Mouse (Mus musculus): ENCODE results near the gene Dlg4. TPM values are rescaled to one million over a fixed set of nuclear protein-coding genes. Genes with fewer than 3 reads are reported as not detected.

Gene Dlg4
- total RNA-seq, 4 experiments from 2014 or later, result 3.3 to 6.9 (median 4.2) TPM

Small RNA genes within 50 kb of the gene (microRNA-seq; reads per million reads assigned to microRNA genes)
- gene Gm44349 (not detected), gene Mir324 (713 reads per million, percentile 75 among the genes with 10 or more reads in this experiment)

Other genes starting within 250 kb of the Dlg4 start
- 10 to 100 TPM; 25.2 to 33.8 (median 28.9) TPM for gene Chrnb1, start 221.0 kb upstream of the Dlg4 start, total RNA-seq (2022)
- gene Fgf11, start 215.1 kb upstream of the Dlg4 start, total RNA-seq (2022), result 1 to 10 TPM; 2.5 to 5.8 (median 4.0) TPM
- under 1 TPM; 0.17 to 0.31 (median 0.24) TPM for gene Tmem102, start 211.3 kb upstream of the Dlg4 start, total RNA-seq (2022)
- not detected for gene Gm39566, start 201.6 kb upstream of the Dlg4 start, total RNA-seq (2022)
- gene Spem2, start 198.5 kb upstream of the Dlg4 start, total RNA-seq (2022), result not detected
- not detected for gene Spem1, start 194.8 kb upstream of the Dlg4 start, total RNA-seq (2022)
- 1 to 10 TPM; 1.3 to 2.4 (median 1.7) TPM for gene Nlgn2, start 179.2 kb upstream of the Dlg4 start, total RNA-seq (2022)
- gene Tmem256, start 178.4 kb upstream of the Dlg4 start, total RNA-seq (2022), result 100 to 1,000 TPM; 143 to 214 (median 181) TPM
- gene Plscr3, start 170.6 kb upstream of the Dlg4 start, total RNA-seq (2022), result 10 to 100 TPM in 2 of 4 experiments, 1 to 10 TPM in 2; 8.7 to 10.6 (median 9.4) TPM
- gene Tnk1, start 158.2 kb upstream of the Dlg4 start, total RNA-seq (2022), result under 1 TPM in 1 of 4 experiments, not detected in 3; 0.31 TPM
- not detected for gene Tmem95, start 138.9 kb upstream of the Dlg4 start, total RNA-seq (2022)
- 1 to 10 TPM in 2 of 4 experiments, under 1 TPM in 2; 0.97 to 1.3 (median 1.1) TPM for gene Kctd11, start 135.5 kb upstream of the Dlg4 start, total RNA-seq (2022)
- under 1 TPM in 3 of 4 experiments, not detected in 1; 0.15 to 0.21 (median 0.19) TPM for gene Acap1, start 121.4 kb upstream of the Dlg4 start, total RNA-seq (2022)
- 1 to 10 TPM in 1 of 4 experiments, under 1 TPM in 3; 0.22 to 1.1 (median 0.57) TPM for gene 2810408A11Rik, start 116.0 kb upstream of the Dlg4 start, total RNA-seq (2022)
- gene Neurl4, start 115.9 kb upstream of the Dlg4 start, total RNA-seq (2022), result 10 to 100 TPM; 21.6 to 31.3 (median 25.5) TPM
- 10 to 100 TPM; 38.6 to 53.2 (median 50.3) TPM for gene Gps2, start 103.1 kb upstream of the Dlg4 start, total RNA-seq (2022)
- 100 to 1,000 TPM; 443 to 477 (median 467) TPM for gene Eif5a, start 95.0 kb upstream of the Dlg4 start, total RNA-seq (2022)
- 10 to 100 TPM in 1 of 4 experiments, 1 to 10 TPM in 3; 8.5 to 11.4 (median 9.2) TPM for gene Ybx2, start 81.1 kb upstream of the Dlg4 start, total RNA-seq (2022)
- 100 to 1,000 TPM; 397 to 490 (median 424) TPM for gene Slc2a4, start 68.8 kb upstream of the Dlg4 start, total RNA-seq (2022)
- gene Cldn7, start 52.2 kb upstream of the Dlg4 start, total RNA-seq (2022), result not detected
- gene Ctdnep1, start 35.8 kb upstream of the Dlg4 start, total RNA-seq (2022), result 100 to 1,000 TPM; 266 to 308 (median 283) TPM
- 10 to 100 TPM; 38.8 to 40.8 (median 39.4) TPM for gene Elp5, start 34.4 kb upstream of the Dlg4 start, total RNA-seq (2022)
- gene Gabarap, start 25.8 kb upstream of the Dlg4 start, total RNA-seq (2022), result 100 to 1,000 TPM; 186 to 216 (median 214) TPM
- 10 to 100 TPM; 20.5 to 28.5 (median 23.0) TPM for gene Phf23, start 21.2 kb upstream of the Dlg4 start, total RNA-seq (2022)
- 1 to 10 TPM; 3.8 to 5.2 (median 4.5) TPM for gene Dvl2, start 16.3 kb upstream of the Dlg4 start, total RNA-seq (2022)
- gene Acadvl, start 1.5 kb upstream of the Dlg4 start, total RNA-seq (2022), result 100 to 1,000 TPM; 288 to 338 (median 299) TPM
- gene Asgr1, start 37.1 kb downstream of the Dlg4 start, total RNA-seq (2022), result not detected
- gene Asgr2, start 75.7 kb downstream of the Dlg4 start, total RNA-seq (2022), result not detected
- gene Mgl2, start 113.4 kb downstream of the Dlg4 start, total RNA-seq (2022), result 1 to 10 TPM in 2 of 4 experiments, under 1 TPM in 2; 0.60 to 2.0 (median 0.94) TPM
- gene Clec10a, start 139.3 kb downstream of the Dlg4 start, total RNA-seq (2022), result 1 to 10 TPM; 1.6 to 3.6 (median 2.8) TPM
- under 1 TPM in 2 of 4 experiments, not detected in 2; 0.27 to 0.46 TPM for gene Slc16a11, start 195.8 kb downstream of the Dlg4 start, total RNA-seq (2022)
- gene Slc16a13, start 204.1 kb downstream of the Dlg4 start, total RNA-seq (2022), result under 1 TPM; 0.13 to 0.89 (median 0.35) TPM
- 1 to 10 TPM; 1.2 to 3.9 (median 2.3) TPM for gene Bcl6b, start 212.9 kb downstream of the Dlg4 start, total RNA-seq (2022)
- 10 to 100 TPM; 29.8 to 36.3 (median 35.5) TPM for gene 0610010K14Rik, start 221.0 kb downstream of the Dlg4 start, total RNA-seq (2022)
- gene Gm21988, start 222.9 kb downstream of the Dlg4 start, total RNA-seq (2022), result 1 to 10 TPM; 1.6 to 3.3 (median 3.0) TPM
- gene Rnasek, start 222.9 kb downstream of the Dlg4 start, total RNA-seq (2022), result 100 to 1,000 TPM in 3 of 4 experiments, 10 to 100 TPM in 1; 92.8 to 127 (median 113) TPM
- 1 to 10 TPM in 3 of 4 experiments, under 1 TPM in 1; 0.63 to 2.2 (median 1.3) TPM for gene Alox12, start 238.4 kb downstream of the Dlg4 start, total RNA-seq (2022)